Mouse (Mus musculus) CH12F3 (cell line): Measurements from ENCODE around the gene Nobox.

Source experiments
- in situ Hi-C: fragments of 300-500 bp; cut with MboI; formaldehyde crosslinking; loops from 2 replicates; pipeline ENCODE4 v1.14.3; 2020; ENCODE audit warnings: low sequenced_read_pairs

Gene Nobox

DNA sequence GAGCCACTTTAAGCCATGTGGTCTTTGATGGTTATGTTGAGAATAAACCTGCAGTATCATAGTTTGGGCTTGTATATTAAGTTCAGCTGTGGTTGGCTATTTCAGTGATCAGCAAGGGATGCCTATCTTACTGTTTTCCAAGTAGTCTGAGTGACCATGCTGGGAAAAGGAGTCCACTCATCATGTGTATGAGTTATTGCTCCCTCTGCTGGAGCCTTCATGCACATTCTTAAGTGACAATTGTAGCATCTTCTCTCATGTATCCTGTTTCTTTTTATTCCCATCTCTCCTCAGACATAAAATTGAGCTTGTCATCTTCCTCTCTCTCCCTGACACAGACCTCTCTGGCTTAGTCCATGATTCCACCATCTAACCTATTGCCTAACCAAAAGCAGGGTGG is 31.1 kb downstream of the Nobox start:
- in situ Hi-C loops = no loop called here

DNA sequence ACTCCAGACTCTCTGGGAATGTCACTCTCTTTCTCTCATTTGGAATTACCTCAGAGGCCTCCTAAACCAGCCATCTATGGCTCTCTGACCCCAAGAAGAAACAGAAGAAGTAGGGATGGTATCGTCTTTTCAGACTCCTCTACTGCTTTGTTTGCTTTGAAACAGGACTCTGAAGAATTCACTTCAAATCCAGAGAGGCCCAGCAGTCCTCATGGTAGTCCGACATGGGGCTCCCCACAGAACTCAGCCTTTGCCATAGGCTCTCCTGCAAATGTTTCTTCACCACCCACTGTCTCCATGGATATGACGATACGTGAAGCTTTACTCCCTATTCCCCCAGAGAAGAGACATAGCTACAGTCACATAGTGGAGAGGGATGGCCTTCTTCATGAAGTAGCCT is 35.2 kb downstream of the Nobox start:
- in situ Hi-C loops = no loop called here

DNA sequence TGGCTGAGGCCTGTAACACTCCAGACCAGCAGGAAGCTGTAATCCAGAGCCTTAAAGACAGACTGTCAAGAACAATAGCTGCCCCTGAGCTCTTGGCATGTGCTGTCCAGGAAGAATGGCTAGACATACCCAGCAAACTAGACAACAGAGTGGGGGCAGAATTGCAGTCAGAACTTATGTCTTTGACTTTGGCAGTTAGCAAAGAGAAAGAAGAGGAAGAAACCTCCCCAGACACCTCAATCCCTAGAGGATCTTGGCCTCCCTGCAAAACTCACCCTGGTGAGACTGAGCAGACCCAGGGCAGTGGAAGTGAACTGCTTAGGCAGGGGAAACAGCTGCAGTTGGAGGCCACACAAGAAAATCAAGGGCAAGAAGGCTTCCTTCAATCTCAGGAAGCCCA is 36.8 kb downstream of the Nobox start:
- in situ Hi-C loops = no loop called here

DNA sequence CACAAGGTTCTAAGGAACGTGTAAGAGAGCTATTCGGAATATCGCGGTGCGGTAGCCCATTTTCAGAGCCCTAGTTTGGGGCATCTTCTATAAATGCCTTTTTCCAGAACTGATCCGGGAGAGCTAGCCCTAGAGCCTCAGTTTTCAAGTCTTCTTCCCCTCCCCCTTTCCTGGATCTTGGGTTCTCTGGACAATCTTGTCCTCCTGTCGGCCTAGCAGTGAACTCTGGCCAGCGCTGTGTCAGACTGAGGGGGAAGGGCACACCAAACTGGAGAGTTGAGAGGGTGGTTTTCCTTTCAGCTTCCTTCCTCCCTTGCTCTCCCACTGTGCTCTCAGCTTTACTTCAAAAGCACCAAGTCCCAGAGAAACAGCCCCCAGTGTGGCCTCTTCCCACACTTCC is 43.0 kb downstream of the Nobox start:
- in situ Hi-C loops = no loop called here

DNA sequence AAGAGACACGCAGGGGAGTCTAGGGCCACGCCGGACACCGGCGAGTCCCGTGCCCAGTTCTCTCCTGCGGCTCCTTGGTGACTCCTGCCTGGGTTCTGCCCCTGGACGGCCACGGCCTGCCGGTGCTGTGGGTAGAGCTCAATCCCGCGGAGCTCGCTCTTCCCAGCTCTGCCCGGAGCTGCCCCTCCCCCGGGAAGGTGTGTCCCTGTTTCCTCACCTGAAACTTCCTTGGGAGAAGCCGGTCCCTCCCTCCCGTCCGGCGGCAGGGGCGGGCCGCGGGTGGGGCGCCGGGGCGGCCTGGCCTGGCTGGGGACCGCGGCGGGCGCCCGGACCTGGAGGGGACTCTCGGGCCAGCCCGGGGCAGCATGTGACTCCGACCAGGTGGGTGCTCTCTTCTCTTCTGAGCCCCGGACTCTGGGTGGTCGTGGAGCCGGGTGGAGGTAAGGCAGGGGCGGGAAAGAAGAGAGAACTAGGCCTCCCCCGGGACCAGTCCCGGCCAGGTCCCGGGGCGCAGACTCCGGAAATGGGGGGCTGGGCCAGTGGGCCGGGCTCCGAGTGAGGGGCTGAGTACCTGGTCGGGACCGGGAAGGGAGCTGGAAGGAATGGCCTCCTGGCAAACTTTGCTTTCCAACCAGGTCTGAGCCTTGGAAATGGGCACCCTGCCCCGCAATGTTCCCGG is 43.9 kb downstream of the Nobox start, which contains the start of gene Arhgef5:
Arhgef5 (plus strand) TSS at position 220 of the 679 bp plus-strand sequence.
- in situ Hi-C loops = no loop called here

DNA sequence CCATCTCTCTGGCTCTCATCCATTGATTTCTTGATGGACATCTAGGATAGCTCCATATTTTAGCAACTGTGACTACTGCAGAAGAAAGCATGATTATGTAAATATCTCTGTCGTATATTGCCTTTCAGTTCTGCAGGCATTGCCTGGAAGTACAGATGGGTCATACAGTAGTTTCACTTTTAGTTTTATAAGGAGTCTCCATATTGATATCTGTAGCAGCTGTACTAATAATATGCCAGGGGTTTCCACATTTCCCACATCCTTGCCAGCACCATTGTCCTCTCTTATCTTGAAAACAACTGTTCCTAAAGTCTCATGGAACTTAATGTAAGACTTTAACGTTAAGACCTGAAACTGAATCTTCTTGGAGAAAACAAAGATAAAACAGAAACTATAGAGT is 48.6 kb downstream of the Nobox start:
- in situ Hi-C loops = no loop called here

DNA sequence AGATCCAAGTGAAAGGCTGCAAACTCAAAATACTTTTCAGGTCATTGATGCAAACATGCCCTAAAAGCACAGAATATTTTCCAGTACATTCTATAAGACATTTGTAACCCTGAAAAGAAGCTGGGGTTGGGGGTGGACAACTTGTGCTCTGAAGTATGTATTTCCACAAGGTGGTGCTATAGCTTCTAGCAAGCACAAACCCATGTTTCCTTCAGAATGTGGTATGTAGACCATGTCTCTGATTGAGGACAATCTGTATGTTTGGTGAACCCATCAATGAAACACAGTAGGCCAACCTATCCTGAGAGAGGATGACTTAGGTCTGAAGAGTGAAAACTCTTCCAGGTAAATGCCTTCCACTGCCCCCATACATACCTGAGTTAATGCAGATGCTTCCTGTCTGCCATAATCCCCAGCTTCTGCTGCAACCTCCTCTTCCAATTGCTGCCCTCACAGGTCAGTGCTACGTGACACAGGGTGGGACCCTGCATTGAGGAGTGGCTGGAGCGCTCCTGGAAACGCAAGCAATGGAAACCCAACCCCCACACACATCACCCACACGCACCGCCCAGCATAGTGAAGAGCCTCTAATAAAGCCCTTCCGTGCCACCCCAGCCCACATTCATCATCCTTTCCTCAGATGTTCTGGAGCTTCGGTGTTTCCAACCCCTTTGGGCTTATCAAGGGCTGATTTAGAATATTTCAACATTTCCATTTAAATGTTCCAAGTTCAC is 55.0 kb downstream of the Nobox start:
- in situ Hi-C loops = no loop called here
